Mouse (Mus musculus): ENCODE results near the gene Ccm2.

The Ccm2 gene

GRCm38 (mm10) chr11:6581560-6581959, 34.9 kb downstream of the Ccm2 start:
- no peak for DNase-seq (ENCODE audit: low read depth)

DNA sequence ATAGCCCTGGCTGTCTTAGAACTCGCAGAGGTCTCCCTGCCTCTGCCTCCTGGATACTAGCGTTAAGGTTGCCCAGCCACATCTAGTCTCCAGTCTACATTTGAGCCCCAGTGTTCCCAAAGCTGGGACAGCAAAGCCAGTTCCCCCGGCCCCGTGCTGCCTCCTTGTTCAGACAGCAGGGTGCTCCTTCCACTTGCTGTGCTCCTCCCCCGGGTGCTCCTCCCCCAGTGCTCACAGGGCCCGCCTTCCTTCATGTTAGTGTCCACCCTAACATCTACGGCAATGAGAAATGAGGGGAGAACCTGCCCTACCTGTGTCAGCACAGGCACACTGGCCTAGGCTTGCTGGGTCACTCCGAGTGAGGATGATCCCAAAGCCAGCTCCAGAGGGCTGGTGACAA, 39.1 kb downstream of the Ccm2 start:
- no peak for DNase-seq (ENCODE audit: low read depth)

- DNase-seq (ENCODE audit: low read depth): peak; percentile 49
Measured at GRCm38 (mm10) chr11:6586660-6587059, 40.0 kb downstream of the Ccm2 start.

DNA sequence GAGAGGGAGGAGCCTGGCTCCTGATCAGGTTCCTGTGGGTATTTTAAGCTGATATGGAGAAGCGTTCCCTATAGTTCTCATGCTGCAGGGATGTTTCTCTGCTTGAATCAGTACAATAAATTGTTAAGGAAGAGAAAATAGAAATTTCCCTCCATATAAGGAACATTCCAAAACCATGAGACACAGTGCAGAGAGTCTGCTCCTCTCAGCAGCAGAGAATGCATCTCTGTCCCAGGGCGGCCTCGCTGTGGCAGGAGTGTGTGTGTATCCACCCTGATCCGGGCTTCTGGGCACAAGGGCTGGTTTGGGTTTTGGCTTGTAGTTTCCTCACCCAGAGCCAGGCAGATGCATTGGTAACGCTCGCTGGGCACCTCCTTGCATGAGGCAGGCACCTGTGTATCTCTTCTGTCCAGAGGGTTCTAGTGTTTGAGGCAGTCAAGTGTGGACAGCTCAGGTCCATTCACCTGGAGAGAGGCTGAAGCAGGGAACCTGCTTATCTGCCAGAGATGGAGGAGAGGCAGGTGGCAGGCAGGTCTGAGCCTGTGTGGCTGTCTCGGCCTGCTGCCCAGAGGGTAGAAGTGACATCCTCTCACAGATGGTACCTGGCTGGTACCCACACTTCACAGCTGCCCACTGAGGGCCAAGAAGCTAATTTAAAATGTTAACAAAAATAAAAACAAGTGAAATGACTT, 40.7 kb downstream of the Ccm2 start:
- DNase-seq (ENCODE audit: low read depth): peak; percentile 85

DNA sequence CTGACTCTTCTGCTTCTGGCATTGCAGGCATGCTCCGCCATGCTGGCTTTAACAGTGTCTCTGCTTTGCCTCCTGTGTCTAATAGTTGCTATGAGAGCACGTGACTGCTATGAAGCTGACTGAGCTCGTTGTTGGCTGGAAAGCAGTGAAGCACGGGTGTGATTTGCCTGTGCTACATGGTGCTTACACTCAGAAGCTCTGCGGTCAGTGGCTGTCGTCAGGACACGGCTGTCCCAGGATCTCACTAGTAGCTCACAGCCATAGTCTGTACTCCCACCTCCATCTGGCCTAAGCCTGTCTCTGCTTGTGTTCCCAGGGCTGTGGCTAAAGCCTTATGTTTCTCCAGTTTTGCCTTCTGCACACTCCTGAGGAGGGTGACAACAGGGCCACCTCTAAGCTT, 41.6 kb downstream of the Ccm2 start:
- DNase-seq (ENCODE audit: low read depth): no peak

DNA sequence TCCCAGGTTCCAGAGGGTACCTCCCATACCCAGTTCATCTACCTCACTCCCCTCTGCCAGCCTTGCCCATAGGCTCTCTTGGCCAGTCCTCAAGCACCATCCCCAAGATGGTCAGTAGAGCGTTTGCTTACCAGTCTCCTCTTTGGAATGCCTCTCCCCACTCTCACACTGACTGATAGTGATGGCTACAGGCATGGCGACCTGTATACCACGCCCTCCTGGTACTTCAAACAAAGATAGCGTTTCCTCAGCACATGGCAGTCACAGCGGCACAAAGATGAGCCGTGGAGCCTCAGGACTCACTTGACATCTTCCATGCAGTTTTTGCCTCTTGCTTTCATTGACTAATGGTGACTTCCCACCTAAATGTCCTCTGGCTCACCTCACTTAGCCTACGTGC, 43.2 kb downstream of the Ccm2 start:
- no peak for DNase-seq (ENCODE audit: low read depth)

- DNase-seq (ENCODE audit: low read depth): no peak
Measured at GRCm38 (mm10) chr11:6590933-6591675, 44.4 kb downstream of the Ccm2 start.

- no peak for DNase-seq (ENCODE audit: low read depth)
Measured at GRCm38 (mm10) chr11:6593406-6593805, 46.7 kb downstream of the Ccm2 start.

- no peak for DNase-seq (ENCODE audit: low read depth)
Measured at GRCm38 (mm10) chr11:6594845-6595244, 48.2 kb downstream of the Ccm2 start.

DNA sequence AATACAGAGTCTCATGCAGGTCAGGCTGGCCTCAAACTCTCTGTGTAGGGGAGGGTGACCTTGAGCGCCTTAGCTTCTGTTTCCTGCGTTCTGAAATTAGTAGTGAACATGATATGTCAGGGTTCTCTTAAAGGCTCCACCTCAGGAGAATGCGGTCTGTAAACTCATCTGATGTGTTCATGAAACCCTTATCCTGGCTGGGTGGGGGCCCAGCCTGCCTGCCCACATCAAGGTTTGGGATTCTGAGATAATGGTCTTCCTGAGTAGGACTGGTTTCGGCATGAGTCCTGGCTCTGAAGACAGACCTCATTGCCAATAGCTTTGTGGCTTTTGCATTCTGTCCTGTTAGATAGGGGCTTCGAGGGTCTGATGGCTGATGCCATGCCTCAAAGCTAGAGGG, 48.7 kb downstream of the Ccm2 start:
- DNase-seq (ENCODE audit: low read depth): no peak

- no peak for DNase-seq (ENCODE audit: low read depth)
Measured at GRCm38 (mm10) chr11:6596205-6596604, 49.5 kb downstream of the Ccm2 start.

DNA sequence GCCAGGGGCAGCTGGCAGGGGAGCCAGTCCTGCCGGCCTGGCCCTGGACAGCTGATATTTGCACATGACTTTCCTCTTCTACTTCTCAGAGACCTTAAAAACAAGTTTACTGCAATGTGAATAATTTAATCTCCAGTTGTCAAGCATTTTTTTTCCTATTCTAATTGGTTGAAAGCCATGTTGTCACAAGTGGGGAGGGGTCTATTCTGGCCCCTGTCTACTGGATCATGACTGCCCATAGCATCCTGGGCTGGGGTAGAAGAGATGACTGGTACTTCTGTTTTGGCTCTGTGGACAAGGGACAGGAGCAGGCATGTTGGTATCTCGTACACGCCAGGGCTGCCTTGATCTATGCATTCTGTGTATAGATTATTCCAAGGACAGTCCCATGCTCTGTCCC, 49.9 kb downstream of the Ccm2 start:
- no peak for DNase-seq (ENCODE audit: low read depth)

GRCm38 (mm10) chr11:6597523-6597922, 50.8 kb downstream of the Ccm2 start:
- DNase-seq (ENCODE audit: low read depth): no peak

- DNase-seq (ENCODE audit: low read depth): no peak
Measured at GRCm38 (mm10) chr11:6598191-6598889, 51.7 kb downstream of the Ccm2 start.

DNA sequence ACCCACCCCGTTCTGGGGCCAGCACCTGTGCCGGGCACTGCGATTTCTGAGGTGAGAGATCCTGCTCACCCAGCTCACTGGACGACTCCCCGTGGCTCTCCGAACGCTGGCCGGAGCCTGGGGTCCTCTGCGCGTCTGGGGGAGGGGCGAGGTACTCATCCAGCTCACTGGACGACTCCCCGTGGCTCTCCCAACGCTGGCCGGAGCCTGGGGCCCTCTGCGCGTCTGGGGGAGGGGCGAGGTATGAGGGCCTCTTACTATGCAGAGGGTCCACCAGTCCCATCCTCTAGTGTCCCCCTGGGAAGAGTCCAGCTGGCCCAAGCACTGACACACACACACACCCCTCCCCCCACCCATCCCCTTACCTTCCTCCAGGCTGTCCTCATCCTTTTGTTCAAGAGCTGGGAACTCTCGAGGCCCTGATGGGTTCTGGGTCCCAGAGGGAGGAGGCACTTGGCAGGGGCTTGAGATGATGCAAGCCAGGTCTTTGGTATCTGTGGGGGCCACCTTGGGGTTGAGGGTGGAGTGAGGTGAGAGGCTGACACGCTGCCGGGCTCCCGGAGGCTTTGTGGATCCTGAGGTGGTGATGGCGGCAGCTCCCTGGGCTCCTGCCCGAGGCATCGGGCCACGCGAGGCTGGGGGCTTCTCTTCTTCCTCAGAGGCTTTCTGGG, 52.5 kb downstream of the Ccm2 start:
- DNase-seq (ENCODE audit: low read depth): no peak

DNA sequence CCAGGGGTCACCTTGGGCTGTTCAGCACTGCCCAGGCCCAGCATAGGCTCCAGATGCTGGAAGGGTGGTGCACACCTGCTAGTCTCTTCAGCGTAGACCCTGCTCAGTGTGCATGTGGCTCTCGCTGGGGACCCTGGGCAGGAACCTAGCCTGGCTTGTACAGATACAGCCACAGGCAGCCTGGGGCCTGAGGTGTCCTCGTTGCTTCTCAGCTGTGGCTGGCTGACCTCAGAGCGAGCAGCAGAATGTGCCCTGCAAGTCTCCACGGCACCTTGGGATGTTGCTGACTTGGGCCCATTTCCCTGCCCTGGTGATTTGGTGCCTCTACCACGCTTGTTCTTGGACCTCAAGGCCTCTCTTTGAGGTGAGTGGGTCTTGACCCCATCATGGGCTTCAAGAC, 53.1 kb downstream of the Ccm2 start:
- DNase-seq (ENCODE audit: low read depth): no peak

GRCm38 (mm10) chr11:6600284-6600944, 53.7 kb downstream of the Ccm2 start:
- DNase-seq (ENCODE audit: low read depth): no peak

- DNase-seq (ENCODE audit: low read depth): no peak
Measured at GRCm38 (mm10) chr11:6601649-6602480, 55.2 kb downstream of the Ccm2 start.

GRCm38 (mm10) chr11:6602662-6603061, 56.0 kb downstream of the Ccm2 start:
- DNase-seq (ENCODE audit: low read depth): no peak

DNA sequence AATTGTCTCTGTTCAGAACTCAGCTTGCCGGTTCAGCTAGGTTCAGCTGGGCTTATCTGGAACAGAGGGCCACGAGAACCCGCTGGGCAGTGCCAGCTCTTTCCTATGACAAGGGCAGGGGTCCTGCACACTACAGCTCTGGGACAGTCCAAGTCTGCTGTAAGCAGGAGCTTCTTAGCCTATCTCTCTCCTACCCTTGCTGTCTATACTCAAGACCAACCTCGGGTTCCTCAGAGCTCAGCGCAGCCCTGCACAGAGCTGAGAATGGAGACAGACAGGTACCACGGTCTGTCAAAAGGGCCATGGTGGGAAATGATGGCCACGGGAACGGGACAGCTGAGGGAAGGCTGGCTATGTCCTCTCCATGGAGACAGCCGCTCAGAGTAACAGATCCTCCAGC, 56.5 kb downstream of the Ccm2 start:
- no peak for DNase-seq (ENCODE audit: low read depth)

Measured in NIH3T3 (cell line).